Mouse (Mus musculus) stomach, postnatal 0 days (tissue): ENCODE measurements around the gene Git1. TPM values are rescaled to one million over a fixed set of nuclear protein-coding genes. Genes with fewer than 3 reads are reported as not detected.
A peak's percentile ranks its signal among the peaks of the same experiment; 100 is the strongest.

Source experiments
- ATAC-seq: fragments of 200-750 bp; cut with Nextera tagmentation; 2 replicates; pipeline ENCODE4 v1.8.0; 2017; ENCODE audit not compliant: low FRiP score, low TSS enrichment
- DNase-seq: peaks from one replicate; pipeline ENCODE4 v3.0.0-alpha.2; 2016; ENCODE audit warnings: low spot score
- H3K27ac ChIP-seq: fragments of 300-500 bp; sonication (generic); replicated peaks from 2 replicates; pipeline ENCODE4 v1.5.1; 2014; ENCODE audit warnings: mild to moderate bottlenecking, control low read depth
- H3K27me3 ChIP-seq: fragments of 300-500 bp; sonication (generic); 2 replicates; pipeline ENCODE4 v1.6.1; 2014; ENCODE audit warnings: low read length; ENCODE audit not compliant: control insufficient read depth, insufficient read depth
- H3K36me3 ChIP-seq: fragments of 300-500 bp; sonication (generic); 2 replicates; pipeline ENCODE4 v1.6.1; 2014; ENCODE audit warnings: low read length, mixed read lengths; ENCODE audit not compliant: control insufficient read depth, insufficient read depth
- H3K4me1 ChIP-seq: fragments of 300-500 bp; sonication (generic); replicated peaks from 2 replicates; pipeline ENCODE4 v1.6.1; 2014; ENCODE audit warnings: antibody characterized with exemption; ENCODE audit not compliant: control insufficient read depth, insufficient read depth
- H3K4me2 ChIP-seq: fragments of 300-500 bp; sonication (generic); replicated peaks from 2 replicates; pipeline ENCODE4 v1.6.1; 2014; ENCODE audit warnings: low read depth, mild to moderate bottlenecking, control low read depth, moderate library complexity
- H3K4me3 ChIP-seq: fragments of 300-500 bp; sonication (generic); 2 replicates; pipeline ENCODE4 v1.5.1; 2014; ENCODE audit warnings: low read depth, low read length, control low read depth
- H3K9ac ChIP-seq: fragments of 300-500 bp; sonication (generic); 2 replicates; pipeline ENCODE4 v1.6.1; 2014; ENCODE audit warnings: mild to moderate bottlenecking, low read length, control low read depth, mixed read lengths
- H3K9me3 ChIP-seq: fragments of 300-500 bp; sonication (generic); 2 replicates; pipeline ENCODE4 v1.6.1; 2016; ENCODE audit warnings: low read length; ENCODE audit not compliant: control insufficient read depth
- CTCF ChIP-seq: IDR thresholded peaks from 2 replicates; pipeline ENCODE4 v1.5.1; 2016; ENCODE audit warnings: antibody characterized with exemption, low read depth, mild to moderate bottlenecking, moderate library complexity
- EP300 ChIP-seq: optimal IDR thresholded peaks from 2 replicates; pipeline ENCODE3; 2016; ENCODE audit warnings: antibody characterized with exemption
- WGBS: fragments of 180-500 bp; shearing (Covaris S2); extraction: QIAGEN DNeasy Blood & Tissue Kit; methylation state at CpG from one replicate; pipeline ENCODE4 v1.1.7; 2014; 5-methylcytosine and 5-hydroxymethylcytosine counted together
- polyA plus RNA-seq: library from polyadenylated mRNA; unstranded; fragments of >200 nt; fragmentation: Nextera tagmentation; extraction: Ambion mirVana; gene quantifications from 2 replicates; pipeline ENCODE4 v1.2.1, GENCODE M21; 2015

Git1 gene
- polyA plus RNA-seq, 1 experiment from 2014 or later = 5.9 TPM

DNA sequence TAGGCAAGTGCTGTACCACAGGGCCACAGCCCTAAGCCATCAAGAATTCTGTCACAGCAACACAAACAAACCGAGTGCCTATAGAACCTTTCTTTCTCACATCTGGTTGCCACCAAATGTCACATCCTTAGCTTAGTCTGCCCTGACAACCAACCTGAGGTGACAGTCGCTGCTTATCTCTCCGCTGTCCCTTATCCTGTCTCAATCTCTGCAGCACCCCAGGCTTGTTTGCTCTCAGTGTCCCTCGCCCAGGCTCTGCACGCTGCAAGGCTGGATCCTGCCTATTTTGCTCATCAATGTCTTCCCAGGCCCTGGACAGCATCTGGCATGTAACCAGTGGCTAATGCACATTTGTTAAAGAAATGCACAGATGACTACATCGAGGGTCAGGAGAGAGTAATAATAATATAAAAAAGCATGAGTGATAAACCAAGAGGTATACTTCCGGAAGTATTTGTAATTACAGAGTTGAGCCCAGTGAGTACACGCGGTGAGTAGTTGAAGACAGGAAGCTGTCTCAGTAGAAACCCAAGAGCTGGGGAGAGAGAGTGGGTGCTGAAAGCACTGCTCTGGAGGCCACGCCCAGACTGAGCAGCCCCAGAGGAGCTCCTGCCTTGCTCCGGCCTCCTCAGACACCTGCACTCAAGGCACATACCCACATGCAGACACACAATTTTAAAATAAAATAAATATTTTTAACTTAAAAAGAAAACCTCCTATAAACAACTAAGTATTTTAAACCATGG lies 9.7 kb upstream of the Git1 start:
- Histone ChIP-seq H3K27me3 (no peaks in the 10 kb centered on the region), H3K27ac (no peak overlapping the region)
- 51% methylated on average over 11 of the region's 11 CpGs for WGBS

DNA sequence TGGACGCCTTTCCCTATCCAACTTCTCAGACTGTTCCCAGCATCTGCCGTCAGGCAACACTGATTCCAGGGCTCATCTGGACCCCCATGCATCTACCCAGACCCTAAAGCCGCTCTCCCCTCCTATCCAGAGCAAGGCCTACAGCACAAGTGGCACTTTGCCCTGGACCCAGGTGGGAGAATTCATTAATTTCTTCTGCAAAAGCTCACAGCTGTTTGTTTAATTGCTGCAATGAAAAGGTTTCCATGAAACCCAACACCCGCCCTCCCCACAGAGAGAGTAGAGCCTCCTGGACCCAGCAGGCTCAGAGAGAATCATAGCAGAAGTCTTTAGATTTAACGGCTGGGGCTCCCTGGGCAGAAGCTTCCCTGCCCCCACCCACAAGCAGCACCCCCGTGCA lies 8.1 kb upstream of the Git1 start:
- TF ChIP-seq EP300 (no peak), CTCF (no peak)
- Histone ChIP-seq H3K9ac (no peak overlapping the region), H3K27ac (no peak overlapping the region), H3K9me3 (no peaks in the 10 kb centered on the region), H3K27me3 (no peaks in the 10 kb centered on the region), H3K4me2 (no peak overlapping the region), H3K4me1 (peaks cover 7% of the 10 kb centered on the region), H3K4me3 (no peak overlapping the region), H3K36me3 (no peaks in the 10 kb centered on the region)
- DNase-seq = no peak
- no peak for ATAC-seq
- WGBS = 56% methylated on average over 6 of the region's 6 CpGs

More for the DNA sequence above, 9.7 kb upstream of the Git1 start:
- H3K9me3 ChIP-seq = no peaks in the 10 kb centered on the region
- no peak overlapping the region for H3K9ac ChIP-seq
- no peak overlapping the region for H3K4me2 ChIP-seq
- ATAC-seq (no peak), DNase-seq (no peak)
- H3K36me3 ChIP-seq = no peaks in the 10 kb centered on the region
- H3K4me3 ChIP-seq = no peak overlapping the region
- TF ChIP-seq EP300 (no peak), CTCF (no peak)
- H3K4me1 ChIP-seq = peaks cover 5% of the 10 kb centered on the region

- H3K9me3 ChIP-seq = no peaks in the 10 kb centered on the region
- no peaks in the 10 kb centered on the region for H3K36me3 ChIP-seq
- H3K4me3 ChIP-seq = no peak overlapping the region
- TF ChIP-seq EP300 (no peak), CTCF (peak; percentile 39)
- no peak overlapping the region for H3K9ac ChIP-seq
- H3K27ac ChIP-seq = no peak overlapping the region
- DNase-seq = no peak
- no peak for ATAC-seq
- H3K4me1 ChIP-seq = peaks cover 13% of the 10 kb centered on the region
- WGBS = 57% methylated on average over 5 of the region's 5 CpGs
- H3K4me2 ChIP-seq = no peak overlapping the region
- H3K27me3 ChIP-seq = no peaks in the 10 kb centered on the region
Measured at GRCm38 (mm10) chr11:77486798-77487197, 6.6 kb upstream of the Git1 start.

DNA sequence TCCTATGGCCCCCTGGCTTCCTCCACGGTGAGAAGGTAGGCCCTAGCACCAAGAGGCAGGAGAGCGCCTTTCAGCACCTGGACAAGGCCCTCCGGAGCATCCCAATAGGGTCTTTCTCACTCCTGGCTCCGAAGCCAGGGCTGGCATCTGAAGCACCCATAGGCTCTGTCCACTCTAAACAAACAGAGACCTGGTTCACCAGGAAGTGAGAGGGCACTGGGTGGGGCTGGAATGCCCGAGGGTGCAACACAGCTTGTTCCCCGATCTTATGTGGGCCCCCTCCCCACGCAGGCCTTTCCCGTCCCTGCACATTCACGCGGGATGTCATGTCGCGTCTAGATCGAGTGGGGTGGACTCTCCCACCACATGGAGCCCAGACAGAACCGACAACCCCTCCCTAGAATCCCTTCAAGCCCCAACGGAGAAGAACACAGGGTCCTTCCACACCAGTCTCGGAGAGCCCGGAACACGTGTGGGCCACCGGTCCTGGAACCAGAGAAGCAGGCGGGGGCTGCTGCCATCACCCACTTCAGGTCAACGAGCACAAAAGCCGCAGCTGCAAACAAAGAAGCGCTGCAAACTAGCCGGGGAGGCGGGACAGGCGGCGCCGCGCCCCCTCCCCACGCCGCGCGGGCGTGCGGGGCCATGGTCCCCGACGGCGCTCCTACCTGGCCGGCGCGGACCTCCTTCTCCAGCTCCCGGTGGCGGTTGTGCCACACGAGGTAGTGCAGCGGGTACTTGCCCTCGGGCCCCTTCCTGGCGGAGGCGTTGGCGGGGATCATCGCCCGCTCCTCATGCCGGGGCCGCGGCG lies 4.4 kb upstream of the Git1 start:
- H3K36me3 ChIP-seq = no peaks in the 10 kb centered on the region
- peak overlapping the region; percentile 97 for H3K4me2 ChIP-seq
- H3K27me3 ChIP-seq = no peaks in the 10 kb centered on the region
- ATAC-seq (no peak), DNase-seq (peak; percentile 39)
- no peak overlapping the region for H3K27ac ChIP-seq
- WGBS = 8% methylated on average over 34 of the region's 55 CpGs
- H3K4me3 ChIP-seq = peak overlapping the region; percentile 77
- peaks cover 13% of the 10 kb centered on the region for H3K4me1 ChIP-seq
- H3K9me3 ChIP-seq = no peaks in the 10 kb centered on the region
- peak overlapping the region; percentile 76 for H3K9ac ChIP-seq
- no peak for TF ChIP-seq CTCF

- TF ChIP-seq CTCF (no peak), EP300 (no peak)
- Histone ChIP-seq H3K27ac (peak within 1 kb of the TSS; percentile 95), H3K9me3 (no peaks in the 10 kb centered on the region), H3K4me1 (peaks cover 19% of the 10 kb centered on the region), H3K36me3 (no peaks in the 10 kb centered on the region), H3K9ac (peak within 1 kb of the TSS; percentile 76), H3K4me2 (peak within 1 kb of the TSS; percentile 97), H3K27me3 (no peaks in the 10 kb centered on the region), H3K4me3 (peak within 1 kb of the TSS; percentile 77)
- under 1% methylated on average over 54 of the region's 87 CpGs for WGBS
- ATAC-seq (no peak), DNase-seq (peak; percentile 70)
Measured at GRCm38 (mm10) chr11:77489591-77490235, 3.6 kb upstream of the Git1 start, which contains the start of gene Ankrd13b. Gene Ankrd13b, minus strand, starts transcription at chr11:77489678.
